Mouse (Mus musculus): ENCODE measurements around the gene Snx30.

The Snx30 gene

DNA sequence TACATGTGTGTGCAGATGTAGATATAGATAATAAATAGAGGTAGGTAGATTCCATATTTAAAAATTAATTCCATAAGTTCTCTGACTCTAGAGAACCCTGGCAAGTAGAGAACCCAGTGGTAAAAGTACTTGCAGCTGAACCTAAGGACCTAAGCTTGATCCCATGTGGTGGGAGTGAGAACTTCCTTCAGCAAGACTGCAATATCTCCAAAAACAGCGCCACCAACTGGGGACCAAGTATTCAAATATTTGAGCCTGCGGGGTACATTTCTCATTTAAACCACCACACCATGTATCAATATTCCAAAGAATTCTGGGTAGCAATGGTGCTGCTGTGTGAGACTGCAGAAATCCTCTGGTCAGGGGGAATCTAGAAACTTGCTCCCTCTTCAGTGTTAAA lies 11.5 kb upstream of the Snx30 start:
- peak; percentile 70 for DNase-seq (ENCODE audit: low read depth, low spot score)

- DNase-seq (ENCODE audit: low read depth, low spot score), result no peak
These were observed 9.7 kb upstream of the Snx30 start for GRCm38 (mm10) chr4:59795788-59796455.

DNA sequence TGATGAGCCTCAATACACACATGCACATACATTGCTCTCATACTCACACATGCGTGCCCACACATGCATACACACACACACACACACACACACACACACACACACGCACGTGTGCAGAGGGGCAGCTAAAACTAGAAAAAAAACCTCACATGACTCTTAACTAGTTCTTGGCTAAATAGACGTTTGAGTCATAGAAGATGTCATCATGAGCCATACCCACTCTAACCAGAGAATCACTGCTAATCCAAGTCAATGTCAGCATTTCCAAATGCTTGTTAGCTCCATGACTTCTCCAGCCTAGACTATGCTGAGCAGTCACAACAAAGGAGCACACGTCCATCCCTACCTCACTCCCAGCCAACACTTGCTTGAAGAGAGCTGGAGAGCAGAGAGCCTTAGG lies 5.5 kb upstream of the Snx30 start:
- DNase-seq (ENCODE audit: low read depth, low spot score), result no peak

- no peak for DNase-seq (ENCODE audit: low read depth, low spot score)
These were observed 4.2 kb upstream of the Snx30 start, which contains the start of gene Inip for GRCm38 (mm10) chr4:59801489-59801888. Inip (minus strand) TSS chr4:59801589.

DNA sequence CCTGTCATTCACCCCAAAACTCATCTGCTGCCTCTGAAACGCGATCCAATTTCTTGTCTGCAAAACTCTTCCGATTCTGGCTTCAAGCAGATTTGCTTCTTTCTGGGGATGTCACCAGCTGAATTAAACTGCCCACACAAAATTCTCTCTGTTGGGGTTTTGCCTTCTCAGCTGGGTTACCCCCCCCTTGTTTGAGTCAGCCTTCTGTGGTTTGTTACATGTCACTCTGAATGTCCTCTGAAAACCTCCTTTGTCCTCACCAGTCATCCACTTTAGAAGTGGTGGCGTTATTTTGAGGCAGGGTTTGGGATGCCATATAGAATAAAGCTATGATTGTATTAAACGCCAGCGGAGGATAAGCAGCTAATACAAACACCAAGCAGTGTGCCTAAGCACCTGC lies 3.5 kb upstream of the Snx30 start:
- DNase-seq (ENCODE audit: low read depth, low spot score), result no peak

DNA sequence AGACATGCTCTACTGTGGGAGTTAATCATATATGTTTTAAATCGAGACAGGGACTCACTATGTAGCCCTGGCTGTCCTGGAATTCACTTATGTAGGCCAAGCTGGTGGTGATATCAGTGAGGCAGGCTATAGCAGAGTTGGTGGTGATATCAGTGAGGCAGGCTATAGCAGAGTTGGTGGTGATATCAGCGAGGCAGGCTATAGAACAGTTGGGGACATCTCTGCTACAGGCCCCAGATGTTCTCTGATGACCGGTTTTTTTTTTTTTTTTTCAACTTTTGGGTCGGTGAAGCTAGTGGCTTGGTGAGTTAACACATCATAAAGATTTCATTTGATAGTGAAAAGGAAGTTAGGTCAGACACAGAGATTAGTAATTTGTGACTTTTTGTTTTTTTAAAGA lies 2.8 kb upstream of the Snx30 start:
- no peak for DNase-seq (ENCODE audit: low read depth, low spot score)

DNA sequence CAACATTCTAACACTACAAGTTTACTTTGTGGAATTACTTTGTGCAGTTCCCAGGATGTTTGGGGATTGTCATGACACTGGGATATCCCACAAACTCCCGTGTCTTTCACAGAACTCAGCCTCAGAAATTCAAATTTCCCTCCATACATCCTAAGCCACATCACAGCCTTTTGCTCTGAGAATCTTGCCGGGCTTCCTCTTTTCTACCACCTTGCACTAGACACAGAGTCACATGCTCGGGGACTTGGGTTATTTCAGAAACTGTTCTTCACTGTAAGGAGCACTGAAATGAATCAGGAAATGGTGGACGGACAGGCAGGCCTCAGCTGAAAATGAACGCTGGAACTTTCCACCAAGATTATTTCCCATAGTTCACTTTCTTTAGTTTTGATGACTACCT lies 2.3 kb upstream of the Snx30 start:
- DNase-seq (ENCODE audit: low read depth, low spot score), result no peak

GRCm38 (mm10) chr4:59804754-59805153 lies 886 bp upstream of the Snx30 start:
- no peak for DNase-seq (ENCODE audit: low read depth, low spot score)

GRCm38 (mm10) chr4:59805968-59806878 lies 583 bp downstream of the Snx30 start:
- DNase-seq (ENCODE audit: low read depth, low spot score), result peak; percentile 79

GRCm38 (mm10) chr4:59806879-59807195 lies 1.2 kb downstream of the Snx30 start:
- DNase-seq (ENCODE audit: low read depth, low spot score), result no peak

GRCm38 (mm10) chr4:59807521-59807920 lies 1.9 kb downstream of the Snx30 start:
- DNase-seq (ENCODE audit: low read depth, low spot score), result no peak

- DNase-seq (ENCODE audit: low read depth, low spot score), result peak; percentile 69
These were observed 2.8 kb downstream of the Snx30 start for GRCm38 (mm10) chr4:59808396-59808795.

- DNase-seq (ENCODE audit: low read depth, low spot score), result no peak
These were observed 8.5 kb downstream of the Snx30 start for GRCm38 (mm10) chr4:59814094-59814493.

- DNase-seq (ENCODE audit: low read depth, low spot score), result no peak
These were observed 9.6 kb downstream of the Snx30 start for GRCm38 (mm10) chr4:59815121-59815810.

GRCm38 (mm10) chr4:59816016-59816415 lies 10.4 kb downstream of the Snx30 start:
- DNase-seq (ENCODE audit: low read depth, low spot score), result no peak

- DNase-seq (ENCODE audit: low read depth, low spot score), result no peak
These were observed 10.8 kb downstream of the Snx30 start for GRCm38 (mm10) chr4:59816477-59816876.

- no peak for DNase-seq (ENCODE audit: low read depth, low spot score)
These were observed 12.2 kb downstream of the Snx30 start for GRCm38 (mm10) chr4:59817790-59818189.

DNA sequence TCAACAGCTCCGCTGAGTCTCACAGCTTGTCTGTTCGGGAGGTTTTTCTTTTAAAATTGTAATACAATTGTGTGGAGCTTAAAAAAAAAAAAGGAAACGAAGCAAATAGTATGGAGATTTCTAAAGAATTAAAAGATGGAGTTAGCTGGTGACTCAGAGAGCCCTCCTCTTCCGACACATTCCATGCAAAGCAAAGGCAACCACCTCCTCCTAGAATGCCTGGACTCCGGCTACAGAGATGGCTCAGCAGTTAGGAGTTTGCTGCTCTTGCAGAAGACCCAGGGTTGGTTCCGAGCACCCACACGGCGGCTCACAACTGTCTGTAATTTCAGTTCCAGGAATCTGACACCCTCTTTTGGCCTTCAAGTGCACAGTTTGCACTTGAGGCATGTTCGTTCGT lies 12.9 kb downstream of the Snx30 start:
- peak; percentile 44 for DNase-seq (ENCODE audit: low read depth, low spot score)

DNA sequence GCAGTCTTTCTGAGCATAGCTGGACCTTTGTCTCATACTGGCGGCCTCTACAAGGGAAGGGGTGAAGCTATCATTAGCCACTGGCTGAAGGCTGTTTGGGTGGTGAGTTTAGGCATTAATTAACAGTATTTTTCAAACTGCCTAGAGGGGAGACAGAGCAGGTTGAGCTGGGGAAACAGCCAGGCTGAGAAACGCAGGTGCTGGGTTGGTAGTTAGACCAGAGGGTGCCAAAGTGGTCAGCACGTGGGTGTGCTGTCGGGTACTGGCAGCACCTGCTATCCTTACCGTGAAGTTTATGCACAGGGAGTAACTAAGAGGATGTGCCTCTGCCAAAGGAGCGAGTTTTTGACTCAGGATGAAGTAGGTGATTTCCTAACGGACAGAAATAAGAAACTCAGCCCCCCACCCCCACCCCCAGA lies 13.4 kb downstream of the Snx30 start:
- DNase-seq (ENCODE audit: low read depth, low spot score), result no peak

- no peak for DNase-seq (ENCODE audit: low read depth, low spot score)
These were observed 13.9 kb downstream of the Snx30 start for GRCm38 (mm10) chr4:59819477-59820022.

- no peak for DNase-seq (ENCODE audit: low read depth, low spot score)
These were observed 15.9 kb downstream of the Snx30 start for GRCm38 (mm10) chr4:59821516-59821915.

- DNase-seq (ENCODE audit: low read depth, low spot score), result no peak
These were observed 16.5 kb downstream of the Snx30 start for GRCm38 (mm10) chr4:59822119-59822518.

Measured in R1 (cell line).